Mouse (Mus musculus) neutrophil, adult 5-6 weeks (primary cell): ENCODE data around the gene Ccnl2. TPM values are rescaled to one million over a fixed set of nuclear protein-coding genes. Genes with fewer than 3 reads are reported as not detected.

Experiments used
- ATAC-seq: fragments of 151-379, 151-347 bp; 2 replicates; pipeline ENCODE4 v1.8.0; 2017; ENCODE audit warnings: mild to moderate bottlenecking, moderate TSS enrichment; ENCODE audit not compliant: insufficient number of reproducible peaks, poor library complexity, low FRiP score, severe bottlenecking; ENCODE audit errors: extremely low read depth
- total RNA-seq: library from RNA; stranded (forward); fragments of 200-1000 nt; gene quantifications from 2 replicates; pipeline ENCODE4 v1.2.3, GENCODE M21; 2017

The Ccnl2 gene
- total RNA-seq, result 394 and 410 TPM in 2 replicates

DNA sequence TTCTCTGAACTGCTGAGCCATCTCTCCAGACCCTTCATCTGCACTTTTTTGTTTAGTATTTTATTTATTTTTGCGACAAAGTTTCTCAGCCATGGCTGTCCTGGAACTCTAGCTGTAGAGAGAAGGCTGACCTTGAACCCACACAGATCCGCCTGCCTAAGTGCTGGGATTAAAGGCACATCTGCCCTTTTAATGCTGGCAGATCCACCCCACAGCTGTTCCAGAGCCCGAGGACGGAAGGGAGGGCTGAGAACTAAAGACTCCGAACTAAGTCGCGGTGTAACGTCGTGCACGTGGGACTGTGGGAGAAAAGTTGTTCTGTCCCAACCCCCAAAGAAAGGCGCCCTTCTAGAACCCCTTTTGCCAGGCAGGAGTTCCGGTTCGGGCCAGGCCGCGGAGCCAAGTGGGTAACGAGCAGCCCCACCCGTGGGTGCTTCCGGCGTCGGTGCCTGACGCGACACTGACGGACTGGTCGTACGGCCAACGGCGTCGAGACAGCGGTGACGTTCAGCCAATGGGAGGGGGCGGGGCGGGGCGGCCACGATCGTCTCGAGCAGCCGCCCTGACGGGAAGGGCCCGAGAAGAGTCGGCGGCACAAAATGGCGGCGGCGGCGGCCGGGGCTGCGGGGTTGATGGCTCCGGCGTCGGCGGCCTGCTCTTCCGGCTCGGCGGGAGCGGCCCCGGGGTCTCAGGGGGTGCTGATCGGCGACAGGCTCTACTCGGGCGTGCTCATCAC lies at the start of gene Ccnl2:
TSS of gene Ccnl2 (plus strand) at position 561 of the 736 bp plus-strand sequence.
- ATAC-seq, result peak; percentile 100

DNA sequence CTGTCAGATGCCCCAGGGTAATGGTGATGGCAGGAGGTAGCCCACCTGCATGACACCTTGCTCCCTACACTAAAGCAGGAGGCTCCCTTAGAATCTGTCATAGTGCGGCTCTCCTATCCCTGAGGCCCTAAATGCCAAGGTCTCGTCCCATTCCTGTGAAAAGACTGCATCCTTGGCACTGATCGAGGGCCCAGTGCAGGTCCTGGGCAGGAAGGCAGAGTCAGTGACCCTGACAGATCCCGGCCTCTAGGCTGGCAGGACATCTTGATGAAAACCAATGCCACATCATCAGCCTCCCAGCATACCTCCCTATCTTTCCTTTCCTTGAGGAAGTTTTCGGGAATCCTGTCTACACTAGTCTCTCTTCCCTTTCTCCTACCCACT lies 42.8 kb upstream of the Ccnl2 start:
- no peak for ATAC-seq

DNA sequence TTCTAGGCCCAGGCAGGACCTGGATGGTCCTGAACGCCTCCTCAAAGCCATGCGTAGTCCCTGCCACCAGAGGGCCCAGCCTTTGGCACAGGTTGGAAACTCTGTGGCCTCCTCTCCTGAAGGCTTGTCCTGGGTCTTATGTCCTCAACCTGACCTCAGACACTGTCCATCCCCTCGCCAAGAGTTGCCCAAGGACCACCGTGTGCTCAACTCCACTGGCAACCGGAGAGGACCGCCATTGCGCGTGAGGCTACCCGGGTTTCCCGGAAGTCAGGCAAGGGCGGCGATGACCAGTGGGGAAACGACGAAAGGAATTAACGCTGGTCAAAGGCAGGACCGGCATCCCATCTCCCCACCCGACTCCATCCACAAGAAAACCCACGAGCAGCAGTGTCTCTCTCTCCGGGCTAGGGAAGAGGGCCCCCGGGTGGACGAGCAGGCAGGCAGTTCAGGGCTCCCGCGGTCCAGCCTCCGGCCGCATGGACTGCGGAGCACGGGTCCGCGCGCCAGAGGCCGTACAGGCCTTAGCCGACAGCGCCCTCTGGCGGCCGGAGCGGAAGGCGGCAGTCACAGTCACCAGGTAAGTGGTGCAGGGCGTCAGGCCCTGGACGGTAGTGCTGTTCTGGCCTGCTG lies 42.3 kb upstream of the Ccnl2 start:
- peak; percentile 71 for ATAC-seq

DNA sequence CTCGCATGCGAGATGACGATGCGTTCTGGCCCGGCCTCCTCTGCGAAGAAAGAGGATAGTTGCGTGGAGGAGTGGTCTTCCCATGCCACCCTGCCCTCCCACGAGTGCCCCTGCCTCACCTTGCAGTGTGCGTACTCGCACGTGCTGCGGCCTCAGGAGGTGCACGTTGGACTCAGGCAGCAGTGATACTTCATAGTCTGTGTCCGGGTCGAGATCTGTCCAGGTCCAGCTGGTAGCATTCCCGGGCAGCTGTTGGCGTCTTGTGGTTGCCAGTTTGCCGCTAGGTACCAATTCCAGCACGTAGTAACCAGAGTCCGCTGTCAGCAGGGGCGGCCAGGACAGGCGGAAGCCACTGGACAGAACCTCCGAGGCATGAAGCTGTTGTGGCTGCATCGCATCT lies 41.7 kb upstream of the Ccnl2 start:
- no peak for ATAC-seq

DNA sequence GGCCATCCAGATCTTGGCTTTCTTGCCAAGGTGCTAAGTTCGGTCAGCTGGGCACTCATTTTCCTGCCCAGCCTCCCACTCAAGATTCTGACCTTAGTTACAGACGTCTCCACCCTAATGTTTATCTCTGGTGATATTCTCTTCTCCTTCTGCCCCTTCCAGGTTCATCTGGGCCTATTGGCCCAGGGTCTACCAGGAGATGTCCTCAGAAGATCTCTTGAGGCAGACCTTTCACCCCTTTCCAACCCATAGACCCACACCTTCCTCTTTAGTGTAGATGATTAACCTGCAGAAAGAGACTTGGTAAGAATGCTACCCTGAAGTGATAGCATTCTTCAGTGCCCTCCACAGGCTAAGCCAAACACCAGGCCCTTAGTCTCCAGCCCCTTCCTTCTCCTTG lies 40.6 kb upstream of the Ccnl2 start:
- ATAC-seq, result no peak

DNA sequence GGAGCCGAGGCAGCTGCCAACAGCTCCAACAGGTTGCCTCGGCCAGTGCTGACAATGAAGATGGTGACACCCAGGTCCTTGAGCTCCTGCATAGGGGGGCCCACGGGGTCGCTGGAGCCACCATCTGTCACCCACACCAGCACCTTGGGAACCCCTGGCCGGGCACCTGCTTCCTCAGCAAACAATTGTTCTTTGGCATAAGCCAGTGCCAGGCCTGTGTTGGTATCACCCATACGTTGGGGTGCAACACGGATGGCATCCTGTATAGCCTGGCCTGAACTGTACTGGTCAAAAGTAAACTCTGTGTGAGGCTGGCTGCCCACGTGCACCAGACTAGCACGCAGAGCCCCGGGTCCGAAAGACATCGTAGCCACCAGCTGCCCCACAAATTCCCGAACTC lies 39.5 kb upstream of the Ccnl2 start:
- ATAC-seq, result no peak

DNA sequence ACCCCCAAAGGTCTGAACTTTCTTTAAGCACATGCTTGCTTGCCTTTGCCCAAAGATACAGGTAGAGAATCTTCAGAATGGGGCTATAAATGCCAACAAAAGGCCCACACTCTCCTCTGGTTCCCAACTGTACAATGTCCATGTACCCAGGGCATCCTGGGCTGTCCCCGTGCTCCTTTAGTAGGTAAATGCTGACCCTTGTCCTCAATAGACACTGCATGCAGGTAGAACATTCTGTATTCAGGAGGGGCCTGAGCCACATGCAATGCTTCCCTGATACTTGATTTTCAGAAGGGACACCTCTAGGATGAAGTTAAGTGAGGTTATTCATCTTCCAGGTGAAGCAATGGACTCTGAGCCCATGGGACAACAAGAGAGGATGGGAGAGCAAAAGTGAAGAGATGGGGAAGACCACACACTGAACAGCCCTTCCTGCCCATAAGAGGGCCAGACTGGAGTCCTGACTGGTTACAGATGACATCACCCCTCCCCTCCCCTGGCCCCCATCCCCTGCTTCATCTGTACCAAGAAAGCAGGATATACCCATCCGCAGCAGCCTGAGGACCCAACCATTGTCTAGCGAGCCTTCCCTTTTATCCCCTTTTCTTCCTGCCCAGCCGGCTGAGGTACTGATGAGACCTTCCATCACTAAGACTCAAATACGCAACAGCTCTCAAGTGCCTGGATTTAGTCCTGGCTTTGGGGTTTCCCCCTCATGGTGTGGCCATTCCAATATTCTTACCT lies 38.8 kb upstream of the Ccnl2 start:
- ATAC-seq, result no peak

DNA sequence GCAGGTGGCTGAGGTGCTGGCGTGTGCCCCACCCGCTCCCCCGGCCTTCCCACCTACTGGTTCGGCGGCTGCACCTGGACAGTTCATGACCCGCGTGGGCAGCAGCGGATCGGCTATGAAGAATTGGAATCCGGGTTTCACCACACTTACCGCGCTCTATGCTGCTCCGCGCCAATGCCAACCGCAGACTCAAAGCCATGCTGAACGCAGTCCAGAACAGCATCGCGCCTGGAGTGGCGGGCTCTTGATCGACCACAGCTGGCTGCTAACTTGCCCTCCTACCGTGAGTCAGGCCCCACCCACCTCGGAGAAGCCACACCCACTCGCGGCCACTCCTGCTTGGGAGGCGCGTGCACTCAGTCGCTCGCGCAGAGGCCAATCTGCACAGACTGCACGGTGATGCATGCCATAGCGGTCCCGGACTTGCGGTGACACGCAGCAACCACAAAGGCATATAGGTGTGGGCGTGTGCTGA lies 38.0 kb upstream of the Ccnl2 start, which contains the start of gene Vwa1:
TSS of gene Vwa1 (minus strand) at position 419 of the 475 bp plus-strand sequence.
- ATAC-seq, result peak; percentile 59; the same call in 1 of the 2 replicates

DNA sequence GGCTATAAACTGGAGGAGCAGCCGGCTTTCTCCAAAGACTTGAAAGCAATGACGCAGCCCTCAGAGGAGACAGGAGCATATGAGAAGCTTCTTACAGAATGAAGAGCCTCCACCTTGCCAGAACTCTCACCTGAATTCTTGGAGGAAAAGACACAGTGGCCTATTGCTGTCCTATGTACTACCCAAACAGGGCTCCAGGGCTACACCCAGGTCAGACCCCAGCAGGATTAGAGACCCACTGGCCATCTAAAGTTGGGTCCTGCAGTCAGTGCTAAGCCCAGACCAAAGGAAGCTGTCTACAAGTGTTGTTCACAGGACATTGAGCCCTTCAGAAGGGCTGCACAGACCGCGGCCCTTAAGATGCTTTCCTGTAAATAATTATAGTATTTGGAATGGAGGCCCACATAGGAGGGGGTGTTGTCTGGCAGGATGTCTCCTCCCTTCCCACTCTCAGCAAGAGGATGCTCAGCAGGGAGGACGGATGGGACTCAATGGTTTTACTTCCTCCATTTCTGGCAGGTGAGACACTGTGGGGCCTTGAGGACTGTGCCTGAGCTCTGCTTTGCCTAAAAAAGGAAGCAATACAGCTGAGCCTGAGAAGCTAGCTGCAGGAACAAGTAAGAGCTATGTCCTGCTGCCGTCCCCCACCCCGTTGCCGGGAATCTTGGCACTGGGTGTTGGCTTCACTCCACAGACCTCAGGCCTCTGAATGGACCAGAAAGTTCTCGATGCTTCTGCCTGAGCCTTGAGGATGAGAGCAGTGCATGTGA lies 37.1 kb upstream of the Ccnl2 start:
- peak; percentile 33; the same call in 1 of the 2 replicates for ATAC-seq

DNA sequence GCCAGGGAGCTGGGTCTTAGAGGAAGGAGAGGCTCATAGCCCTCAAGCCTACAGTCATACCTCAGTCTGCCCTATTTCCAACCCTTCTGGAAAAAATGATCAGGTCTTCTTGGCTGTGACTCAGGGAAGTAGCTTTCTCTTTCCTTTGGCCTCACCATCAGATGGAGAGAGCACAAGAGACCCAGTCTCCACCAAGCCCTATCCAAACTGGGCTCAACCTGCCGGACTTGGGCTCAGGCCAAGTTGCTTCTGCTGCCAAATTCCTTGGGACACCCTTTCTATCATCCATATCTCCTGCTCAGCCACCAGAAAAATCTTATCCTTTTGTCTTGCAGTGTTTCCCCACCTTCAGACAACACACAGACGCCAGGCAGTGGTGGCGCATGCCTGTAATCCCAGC lies 36.4 kb upstream of the Ccnl2 start:
- ATAC-seq, result no peak

DNA sequence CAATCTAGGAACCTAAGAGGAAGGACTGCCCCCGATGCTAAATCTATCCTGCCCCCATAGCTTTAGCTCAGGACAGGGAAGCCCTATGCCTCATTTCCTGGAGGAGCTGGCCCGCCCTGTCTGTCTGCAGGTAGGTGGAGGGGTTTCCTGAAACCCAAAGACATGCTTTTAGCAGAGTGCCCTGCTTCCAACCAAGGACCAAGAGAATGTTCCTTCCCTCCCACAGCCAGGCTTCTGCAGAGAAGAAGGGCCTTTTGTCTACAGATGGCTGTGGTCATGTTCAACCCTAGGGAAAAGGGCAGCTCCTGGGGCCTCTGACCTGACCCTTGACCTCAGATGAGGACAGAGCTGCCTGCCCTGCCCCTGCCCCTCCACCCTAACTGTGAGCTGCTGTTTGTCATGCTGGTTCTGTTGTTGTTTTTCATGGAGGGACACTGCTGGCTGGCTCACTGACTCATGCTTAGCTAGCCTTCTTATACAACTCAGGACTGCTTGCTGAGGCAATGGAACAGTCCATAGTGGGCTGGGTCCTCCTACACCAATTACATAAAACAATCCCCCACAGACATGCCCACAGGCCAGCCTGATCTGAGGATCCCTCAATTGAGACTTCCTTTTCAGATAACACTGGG lies 35.5 kb upstream of the Ccnl2 start:
- ATAC-seq, result no peak

DNA sequence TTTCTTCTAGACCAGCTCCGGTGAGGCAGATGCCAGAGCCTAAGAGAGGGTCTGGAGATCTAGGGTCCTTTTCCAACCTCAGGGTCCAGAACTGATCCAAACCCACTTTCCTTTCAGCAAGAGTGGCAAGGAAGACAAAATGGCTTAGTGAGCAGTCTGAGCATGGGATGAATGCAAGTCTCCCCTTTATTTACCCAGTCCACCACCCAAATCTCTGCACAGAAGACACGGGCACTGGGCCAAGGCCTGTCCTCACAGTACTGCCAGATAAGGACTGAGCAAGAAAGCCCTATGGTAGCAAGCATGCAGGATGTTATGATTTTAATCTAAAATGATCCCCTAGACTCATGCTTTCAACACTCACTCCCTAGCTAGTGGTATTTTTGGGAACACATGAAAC lies 34.5 kb upstream of the Ccnl2 start:
- no peak for ATAC-seq

DNA sequence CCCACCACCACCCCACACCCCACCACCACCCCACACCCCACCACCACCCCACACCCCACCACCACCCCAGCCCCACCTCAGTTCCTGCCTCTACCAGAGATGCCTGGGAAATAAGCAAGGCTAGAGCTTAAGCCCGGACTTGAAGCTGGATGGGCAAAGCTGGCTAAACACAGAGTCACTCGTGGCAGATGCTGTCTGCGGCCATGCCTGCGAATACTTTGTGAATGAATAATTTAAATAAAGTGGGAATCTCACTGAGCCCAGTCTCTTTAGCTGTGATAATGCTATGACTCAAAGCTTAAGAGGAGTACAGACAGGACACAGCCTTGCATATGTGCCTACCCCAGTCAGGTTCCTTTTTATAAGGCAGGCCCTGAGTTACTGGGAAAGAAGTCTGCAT lies 32.8 kb upstream of the Ccnl2 start:
- no peak for ATAC-seq

DNA sequence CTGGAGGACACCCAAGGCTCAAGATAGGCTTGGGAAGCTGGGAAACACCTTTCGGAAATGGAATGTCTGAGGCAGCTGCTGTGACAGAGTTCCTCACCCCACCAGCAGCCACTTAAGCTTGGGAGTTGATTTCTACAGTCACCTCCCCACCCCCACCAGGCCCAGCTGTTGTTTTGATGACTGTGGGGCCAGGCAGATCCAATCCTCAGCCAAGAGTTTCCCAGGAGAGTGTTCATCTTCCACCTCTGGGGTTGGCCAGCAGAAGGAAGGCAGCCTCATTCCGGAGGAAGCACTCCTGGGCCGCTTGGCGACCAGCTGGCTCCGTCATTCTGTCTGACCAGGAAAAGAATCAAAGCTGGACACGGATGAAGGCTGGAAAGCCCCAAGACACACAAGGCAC lies 31.4 kb upstream of the Ccnl2 start:
- ATAC-seq, result no peak

DNA sequence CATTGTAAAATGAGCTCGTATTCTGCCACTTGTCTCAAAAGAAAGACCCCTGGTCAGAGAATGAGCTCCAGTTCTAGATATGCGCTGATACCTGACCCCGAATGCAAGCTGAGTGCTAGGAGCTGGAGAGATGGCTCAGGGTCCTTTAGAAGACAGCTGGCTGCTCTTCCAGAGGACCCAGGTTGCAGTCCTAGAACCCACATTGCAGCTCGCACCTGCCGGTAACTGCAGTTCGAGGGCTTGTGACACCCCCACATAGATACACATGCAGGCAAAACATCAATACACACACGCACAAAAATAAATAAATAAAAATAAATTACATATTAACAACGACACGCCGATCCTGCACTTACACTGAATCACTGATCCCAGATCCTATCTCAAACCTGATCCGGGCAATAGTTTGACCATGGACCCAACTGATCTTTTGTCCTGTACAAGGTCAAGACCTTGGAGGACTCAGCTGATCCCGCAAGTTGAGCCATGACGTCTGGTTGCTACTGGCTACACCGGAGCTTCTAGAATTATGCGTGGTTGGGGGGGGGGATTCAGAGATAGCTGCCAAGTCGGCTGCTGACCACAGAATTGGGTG lies 28.7 kb upstream of the Ccnl2 start:
- ATAC-seq, result no peak

DNA sequence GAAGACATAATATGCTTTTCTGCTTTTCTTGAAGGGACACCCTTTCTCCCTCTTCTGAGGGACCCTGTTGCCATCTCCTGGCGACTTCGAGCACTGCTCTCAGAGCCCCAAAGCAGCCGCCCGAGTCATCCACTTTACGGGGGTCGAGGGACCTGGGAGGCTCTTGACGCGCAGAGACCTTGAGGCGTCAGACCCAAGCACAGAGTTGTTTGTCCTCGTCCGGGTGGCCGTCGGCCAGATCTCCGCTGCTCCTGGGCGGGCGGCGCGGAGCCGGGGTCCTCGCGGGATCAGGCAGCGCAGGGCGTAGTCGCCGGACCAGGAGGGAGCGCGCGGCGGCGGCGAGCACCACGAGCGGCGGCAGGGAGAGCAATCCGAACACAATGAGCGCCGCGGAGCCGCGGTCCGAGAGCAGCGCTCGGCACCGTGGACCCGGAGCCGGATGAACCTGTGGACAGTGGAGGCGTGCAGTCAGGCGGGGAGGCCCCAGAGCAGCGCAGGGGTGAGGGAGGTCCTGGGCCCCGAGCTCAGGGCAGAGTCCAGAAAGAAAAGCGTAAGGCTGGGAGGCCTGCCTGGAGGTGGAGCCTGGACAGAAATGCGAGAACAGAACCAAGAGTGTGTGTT lies 28.1 kb upstream of the Ccnl2 start:
- ATAC-seq, result peak; percentile 81

DNA sequence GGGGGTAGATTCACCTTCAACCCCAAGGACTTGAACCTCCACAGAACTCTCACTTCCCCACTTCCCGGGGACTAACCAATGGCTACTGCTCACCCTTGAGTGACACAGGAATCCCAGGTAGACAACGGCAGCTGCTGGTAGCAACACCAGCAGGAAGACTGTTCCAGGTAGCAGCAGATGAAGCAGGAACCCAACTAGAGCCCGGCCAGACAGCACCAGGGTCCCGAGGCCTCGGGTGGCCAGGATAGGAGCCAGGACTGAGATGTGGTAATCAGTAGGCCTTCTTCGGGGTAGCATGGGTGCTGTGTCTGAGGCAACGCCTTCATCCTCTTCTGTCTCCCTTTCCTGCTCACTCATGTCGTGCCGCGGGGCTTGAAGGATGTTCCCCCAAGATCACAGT lies 27.0 kb upstream of the Ccnl2 start:
- ATAC-seq, result no peak

DNA sequence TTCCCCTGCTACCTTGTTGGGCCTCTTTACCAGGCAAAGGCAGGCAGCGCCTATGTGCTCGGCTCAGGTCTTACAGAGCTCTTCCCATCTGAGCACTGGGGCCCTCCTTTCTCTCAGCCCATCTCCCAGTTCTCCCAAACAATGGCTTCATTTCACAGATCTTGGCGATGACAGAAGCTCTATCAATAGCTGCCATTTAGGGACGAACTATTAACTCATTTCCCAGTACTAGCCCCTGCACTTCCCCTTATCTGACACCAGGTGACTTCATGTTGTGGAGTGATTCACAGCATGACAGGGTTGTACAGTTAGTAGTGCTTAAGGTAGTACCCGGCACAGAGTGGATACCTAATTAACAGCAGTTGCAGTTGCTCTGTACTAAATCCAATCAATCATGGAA lies 26.5 kb upstream of the Ccnl2 start, which contains the start of gene Tmem88b:
TSS of gene Tmem88b (minus strand) at position 56 of the 400 bp plus-strand sequence.
- ATAC-seq, result no peak
